Mouse (Mus musculus) embryonic facial prominence, embryonic 15.5 days (tissue): Measurements from ENCODE around the gene Tubb5. TPM values are rescaled to one million over a fixed set of nuclear protein-coding genes. Genes with fewer than 3 reads are reported as not detected.
A peak's percentile ranks its signal among the peaks of the same experiment; 100 is the strongest.

Experiments
- ATAC-seq: fragments of 200-750 bp; cut with Nextera tagmentation; 2 replicates; pipeline ENCODE4 v1.8.0; 2017; ENCODE audit warnings: low read depth, moderate TSS enrichment; ENCODE audit not compliant: insufficient number of reproducible peaks, low FRiP score, low TSS enrichment
- H3K27ac ChIP-seq: fragments of 300-500 bp; sonication (generic); replicated peaks from 2 replicates; pipeline ENCODE4 v1.5.1; 2015; ENCODE audit warnings: mild to moderate bottlenecking, inconsistent platforms
- H3K27me3 ChIP-seq: fragments of 300-500 bp; sonication (generic); 2 replicates; pipeline ENCODE4 v1.6.1; 2015; ENCODE audit warnings: inconsistent platforms
- H3K36me3 ChIP-seq: fragments of 300-500 bp; sonication (generic); 2 replicates; pipeline ENCODE4 v1.6.1; 2015; ENCODE audit warnings: mild to moderate bottlenecking, inconsistent platforms
- H3K4me1 ChIP-seq: fragments of 300-500 bp; sonication (generic); 2 replicates; pipeline ENCODE4 v1.6.1; 2015; ENCODE audit warnings: inconsistent platforms
- H3K4me2 ChIP-seq: fragments of 300-500 bp; sonication (generic); replicated peaks from 2 replicates; pipeline ENCODE4 v1.6.1; 2015; ENCODE audit warnings: mild to moderate bottlenecking, inconsistent platforms
- H3K4me3 ChIP-seq: fragments of 300-500 bp; sonication (generic); replicated peaks from 2 replicates; pipeline ENCODE4 v1.5.1; 2015; ENCODE audit warnings: mild to moderate bottlenecking, inconsistent platforms
- H3K9ac ChIP-seq: fragments of 300-500 bp; sonication (generic); 2 replicates; pipeline ENCODE4 v1.6.1; 2015; ENCODE audit warnings: inconsistent platforms
- H3K9me3 ChIP-seq: fragments of 300-500 bp; sonication (generic); replicated peaks from 2 replicates; pipeline ENCODE4 v1.6.1; 2016; ENCODE audit warnings: inconsistent platforms
- WGBS: fragments of 180-500 bp; shearing (Covaris S2); methylation state at CpG from one replicate; pipeline ENCODE4 v1.1.7; 2015; 5-methylcytosine and 5-hydroxymethylcytosine counted together
- polyA plus RNA-seq: library from polyadenylated mRNA; unstranded; fragments of >200 nt; fragmentation: Nextera tagmentation; extraction: Ambion mirVana; gene quantifications from 2 replicates; pipeline ENCODE4 v1.2.1, GENCODE M21; 2015

The Tubb5 gene
- polyA plus RNA-seq, 1 experiment from 2014 or later: 823 TPM

- Histone ChIP-seq H3K4me1 (peaks cover 35% of the 10 kb centered on the region), H3K27ac (peak overlapping the region; percentile 92), H3K9me3 (no peaks in the 10 kb centered on the region), H3K27me3 (no peaks in the 10 kb centered on the region), H3K4me3 (peak overlapping the region; percentile 69), H3K4me2 (peak overlapping the region; percentile 94), H3K36me3 (peaks cover 24% of the 10 kb centered on the region), H3K9ac (peak overlapping the region; percentile 72)
- WGBS: 2% methylated on average over 11 of the region's 11 CpGs
- ATAC-seq: no peak
These were observed 15.5 kb downstream of the Tubb5 start for GRCm38 (mm10) chr17:35822564-35822963.

- under 1% methylated on average over 62 of the region's 62 CpGs for WGBS
- peak; percentile 80 for ATAC-seq
- peak within 1 kb of the TSS; percentile 92 for H3K27ac ChIP-seq
These were observed 16.4 kb downstream of the Tubb5 start, which contains the start of gene Ier3 for GRCm38 (mm10) chr17:35821439-35822430. Ier3 (plus strand) TSS chr17:35821684.

GRCm38 (mm10) chr17:35820111-35820510 lies 18.0 kb downstream of the Tubb5 start:
- no peak overlapping the region for H3K27ac ChIP-seq
- no peak overlapping the region for H3K4me3 ChIP-seq
- H3K27me3 ChIP-seq: no peaks in the 10 kb centered on the region
- ATAC-seq: no peak
- no peak overlapping the region for H3K9ac ChIP-seq
- no peak overlapping the region for H3K4me2 ChIP-seq
- 77% methylated on average over 5 of the region's 5 CpGs for WGBS
- peaks cover 56% of the 10 kb centered on the region for H3K4me1 ChIP-seq
- no peaks in the 10 kb centered on the region for H3K9me3 ChIP-seq
- H3K36me3 ChIP-seq: no peaks in the 10 kb centered on the region

More at GRCm38 (mm10) chr17:35821439-35822430, 16.4 kb downstream of the Tubb5 start, which contains the start of gene Ier3:
- peak within 1 kb of the TSS; percentile 72 for H3K9ac ChIP-seq
- peaks cover 16% of the 10 kb centered on the region for H3K36me3 ChIP-seq
- peak within 1 kb of the TSS; percentile 94 for H3K4me2 ChIP-seq
- H3K4me1 ChIP-seq: peaks cover 42% of the 10 kb centered on the region
- H3K4me3 ChIP-seq: peak within 1 kb of the TSS; percentile 69
- no peaks in the 10 kb centered on the region for H3K9me3 ChIP-seq
- H3K27me3 ChIP-seq: no peaks in the 10 kb centered on the region

- peak overlapping the region; percentile 63 for H3K27ac ChIP-seq
- no peak overlapping the region for H3K9ac ChIP-seq
- no peaks in the 10 kb centered on the region for H3K27me3 ChIP-seq
- no peak for ATAC-seq
- 0 out of 2 replicates have a peak overlapping the region, but pooled peaks have one; percentile 6 for H3K4me2 ChIP-seq
- H3K4me3 ChIP-seq: no peak overlapping the region
- H3K4me1 ChIP-seq: peaks cover 61% of the 10 kb centered on the region
- 21% methylated on average over 10 of the region's 10 CpGs for WGBS
- H3K36me3 ChIP-seq: no peaks in the 10 kb centered on the region
- H3K9me3 ChIP-seq: no peaks in the 10 kb centered on the region
These were observed 20.9 kb downstream of the Tubb5 start for GRCm38 (mm10) chr17:35817226-35817625.

GRCm38 (mm10) chr17:35816686-35817085 lies 21.4 kb downstream of the Tubb5 start:
- Histone ChIP-seq H3K9ac (no peak overlapping the region), H3K27me3 (no peaks in the 10 kb centered on the region), H3K9me3 (no peaks in the 10 kb centered on the region), H3K36me3 (no peaks in the 10 kb centered on the region), H3K4me1 (peaks cover 61% of the 10 kb centered on the region), H3K4me3 (no peak overlapping the region), H3K4me2 (no peak overlapping the region), H3K27ac (peak overlapping the region; percentile 48)
- ATAC-seq: no peak
- WGBS: 29% methylated on average over 11 of the region's 14 CpGs

- no peak overlapping the region for H3K9ac ChIP-seq
- no peaks in the 10 kb centered on the region for H3K36me3 ChIP-seq
- no peak overlapping the region for H3K4me3 ChIP-seq
- no peak for ATAC-seq
- peaks cover 63% of the 10 kb centered on the region for H3K4me1 ChIP-seq
- 0 out of 2 replicates have a peak overlapping the region, but pooled peaks have one; percentile 3 for H3K27ac ChIP-seq
- WGBS: 53% methylated on average over 7 of the region's 7 CpGs
- no peaks in the 10 kb centered on the region for H3K27me3 ChIP-seq
- H3K4me2 ChIP-seq: no peak overlapping the region
- H3K9me3 ChIP-seq: no peaks in the 10 kb centered on the region
These were observed 22.3 kb downstream of the Tubb5 start for GRCm38 (mm10) chr17:35815836-35816235.

- peak overlapping the region; percentile 75 for H3K27ac ChIP-seq
- ATAC-seq: no peak
- no peak overlapping the region for H3K9ac ChIP-seq
- H3K36me3 ChIP-seq: no peaks in the 10 kb centered on the region
- no peaks in the 10 kb centered on the region for H3K9me3 ChIP-seq
- H3K4me2 ChIP-seq: no peak overlapping the region
- 43% methylated on average over 6 of the region's 6 CpGs for WGBS
- no peak overlapping the region for H3K4me3 ChIP-seq
- no peaks in the 10 kb centered on the region for H3K27me3 ChIP-seq
- peaks cover 65% of the 10 kb centered on the region for H3K4me1 ChIP-seq
These were observed 23.4 kb downstream of the Tubb5 start for GRCm38 (mm10) chr17:35814678-35815077.

GRCm38 (mm10) chr17:35813653-35814052 lies 24.5 kb downstream of the Tubb5 start:
- peak; percentile 13; the same call in 1 of the 2 replicates for ATAC-seq
- 56% methylated on average over 7 of the region's 7 CpGs for WGBS
- no peaks in the 10 kb centered on the region for H3K27me3 ChIP-seq
- H3K4me3 ChIP-seq: no peak overlapping the region
- H3K9ac ChIP-seq: no peak overlapping the region
- no peaks in the 10 kb centered on the region for H3K9me3 ChIP-seq
- no peaks in the 10 kb centered on the region for H3K36me3 ChIP-seq
- H3K4me2 ChIP-seq: peak overlapping the region; percentile 15; the same call in 1 of the 2 replicates
- peaks cover 66% of the 10 kb centered on the region for H3K4me1 ChIP-seq
- H3K27ac ChIP-seq: peak overlapping the region; percentile 93

- Histone ChIP-seq H3K27me3 (no peaks in the 10 kb centered on the region), H3K9ac (no peak overlapping the region), H3K27ac (peak overlapping the region; percentile 93), H3K36me3 (no peaks in the 10 kb centered on the region), H3K4me3 (no peak overlapping the region), H3K9me3 (no peaks in the 10 kb centered on the region), H3K4me2 (peak overlapping the region; percentile 15), H3K4me1 (peaks cover 70% of the 10 kb centered on the region)
- WGBS: 14% methylated on average over 7 of the region's 7 CpGs
- ATAC-seq: peak; percentile 83
These were observed 24.9 kb downstream of the Tubb5 start for GRCm38 (mm10) chr17:35813245-35813647.

- Histone ChIP-seq H3K27ac (peak overlapping the region; percentile 93), H3K4me3 (no peak overlapping the region), H3K9ac (no peak overlapping the region), H3K36me3 (no peaks in the 10 kb centered on the region), H3K4me2 (peak overlapping the region; percentile 15), H3K4me1 (peaks cover 74% of the 10 kb centered on the region), H3K9me3 (no peaks in the 10 kb centered on the region), H3K27me3 (no peaks in the 10 kb centered on the region)
- ATAC-seq: no peak; the same call in 1 of the 2 replicates
- 41% methylated on average over 6 of the region's 6 CpGs for WGBS
These were observed 25.4 kb downstream of the Tubb5 start for GRCm38 (mm10) chr17:35812736-35813135.

GRCm38 (mm10) chr17:35812307-35812706 lies 25.8 kb downstream of the Tubb5 start:
- Histone ChIP-seq H3K4me1 (peaks cover 70% of the 10 kb centered on the region), H3K9ac (no peak overlapping the region), H3K9me3 (no peaks in the 10 kb centered on the region), H3K27ac (peak overlapping the region; percentile 93), H3K27me3 (no peaks in the 10 kb centered on the region), H3K4me3 (no peak overlapping the region), H3K36me3 (no peaks in the 10 kb centered on the region), H3K4me2 (no peak overlapping the region)
- WGBS: 59% methylated on average over 5 of the region's 5 CpGs
- ATAC-seq: no peak
